Comparison of ENCODE assay signal across 8 mouse cellular contexts in the genomic region with DNA sequence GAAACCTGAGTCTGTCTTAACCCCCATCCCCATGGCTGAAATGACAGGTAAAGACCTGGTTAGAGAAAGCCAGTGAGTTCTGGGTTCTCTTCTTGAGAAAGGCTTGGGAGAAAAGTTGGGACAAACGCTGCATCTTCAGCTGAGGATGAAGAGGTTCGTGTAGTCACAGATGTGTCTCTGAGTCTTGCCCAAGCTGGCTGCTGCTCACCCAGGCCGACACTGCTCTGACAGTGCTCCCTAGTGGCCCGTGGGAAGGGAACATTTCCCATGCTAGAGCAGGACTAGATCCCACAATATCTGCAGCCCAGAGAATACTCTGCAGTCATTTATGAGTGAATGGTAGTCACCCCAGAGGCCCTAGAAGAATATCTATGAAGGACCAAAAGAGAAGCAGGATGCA.
DNase-seq lines count a peak whose midpoint lies in the region; ATAC-seq lines count a peak whose summit lies in the region.

No protein-coding gene starts in this region.

- DNase-seq in retina, postnatal 1 day = peak; percentile 14
- DNase-seq in retina, embryonic 14.5 days (ENCODE audit: low spot score) = no peak
- peak; percentile 61 to 66 for DNase-seq in adrenal gland, postnatal 36 days
- DNase-seq in heart, postnatal 14 days = peak; percentile 53 to 55
- DNase-seq in urinary bladder, adult 2 months (ENCODE audit: low spot score) = no peak
- DNase-seq in left cerebral cortex, adult 9 months (ENCODE audit: low spot score in 2 of 2) = no peak
- no peak for DNase-seq in testis, postnatal 10 days (ENCODE audit: low spot score)

- intact Hi-C loops in heart, postnatal 14 days (cut with DNase I) = loop anchor here (2.0 to 10.0 kb wide), 3 partner anchors 89 to 369 kb away; no protein-coding TSS in a partner anchor

- peak; percentile 38; the same call in 1 of the 2 replicates for ATAC-seq in megakaryocyte progenitor cell, adult 5-6 weeks (replicated peaks; ENCODE audit: poor library complexity)

Comparison
In these comparisons a context has a peak if more than half of its experiments do, and no peak if none do; other contexts are left out.
1. DNase-seq: peak in retina, postnatal 1 day (single experiment), adrenal gland, postnatal 36 days (2 of 2) and heart, postnatal 14 days (2 of 2); none in retina, embryonic 14.5 days (single experiment), urinary bladder, adult 2 months (single experiment), left cerebral cortex, adult 9 months (0 of 2) and testis, postnatal 10 days (single experiment).